Mouse (Mus musculus): ENCODE data around the gene Dupd1.

DNA sequence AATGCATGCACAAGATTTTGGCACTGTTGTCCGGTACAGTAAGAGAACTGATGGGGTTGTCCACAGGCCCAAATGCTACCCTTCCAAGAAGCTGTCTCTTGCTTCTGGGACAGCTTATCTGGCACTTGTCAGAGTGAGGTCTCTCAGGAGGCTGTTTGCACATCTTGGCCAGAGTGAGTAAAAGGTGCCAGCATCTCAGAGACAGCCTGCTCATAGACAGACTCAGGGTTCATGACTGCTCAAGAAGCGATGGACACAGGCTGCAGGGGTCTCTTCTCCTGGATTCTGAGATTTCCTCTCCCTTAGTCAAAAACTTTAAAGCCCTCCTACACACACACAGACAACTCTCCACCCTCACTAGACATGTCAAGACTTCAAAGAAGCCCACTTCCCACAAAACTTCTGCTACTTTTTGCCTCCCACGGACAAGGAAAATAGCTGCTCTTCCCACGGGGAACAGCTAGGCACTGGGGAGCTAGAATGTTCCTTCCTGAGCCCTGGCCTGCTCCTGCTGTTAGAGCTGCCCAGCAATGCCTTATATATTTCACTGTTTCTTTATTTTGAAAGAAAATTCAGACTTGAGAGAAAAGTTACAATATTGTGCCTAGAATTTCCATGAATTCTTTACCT is 73.5 kb downstream of the Dupd1 start:
- no peak for TF ChIP-seq CTCF (IDR thresholded peaks at IDR 0.05)
- TF ChIP-seq EP300 (IDR thresholded peaks at IDR 0.05), result no peak

Data from lung, postnatal 0 days (tissue).